Mouse (Mus musculus) kidney, embryonic 14.5 days (tissue): ENCODE data around the gene Sh2d1b1. TPM values are rescaled to one million over a fixed set of nuclear protein-coding genes. Genes with fewer than 3 reads are reported as not detected.

Source experiments
- polyA plus RNA-seq: library from polyadenylated mRNA; unstranded; fragments of >200 nt; fragmentation: Nextera tagmentation; extraction: Ambion mirVana; gene quantifications from 2 replicates; pipeline ENCODE4 v1.2.1, GENCODE M21; 2014

Sh2d1b1 gene
- polyA plus RNA-seq, 1 experiment from 2014 or later, result not detected

Other genes with a start within 250 kb of the Sh2d1b1 start
- 22.3 and 29.5 TPM in 2 replicates for gene Ddr2, start 166.6 kb upstream of the Sh2d1b1 start, polyA plus RNA-seq
- 36.5 and 51.0 TPM in 2 replicates for gene Uap1, start 102.4 kb upstream of the Sh2d1b1 start, polyA plus RNA-seq
- gene Uhmk1, start 61.9 kb upstream of the Sh2d1b1 start, polyA plus RNA-seq, result 8.2 and 12.2 TPM in 2 replicates
- not detected in 2 replicates for gene Sh2d1b2, start 44.6 kb upstream of the Sh2d1b1 start, polyA plus RNA-seq
- gene Gm7694, start 29.0 kb downstream of the Sh2d1b1 start, polyA plus RNA-seq, result 3.5 and 6.0 TPM in 2 replicates
- 2.0 TPM in 2 replicates for gene Spata46, start 31.5 kb downstream of the Sh2d1b1 start, polyA plus RNA-seq